Mouse (Mus musculus) thymus, postnatal 36 days (tissue): ENCODE measurements around the gene 1700003E16Rik.

Experiments
- DNase-seq, 2 experiments: peaks; one replicate each; pipeline ENCODE4 v3.0.0; 2022; ENCODE audit warnings: mixed read lengths in 2 of 2

Gene 1700003E16Rik

GRCm38 (mm10) chr6:83161442-83161841, 5.2 kb downstream of the 1700003E16Rik start:
- no peak for DNase-seq

GRCm38 (mm10) chr6:83161921-83162641, 5.9 kb downstream of the 1700003E16Rik start:
- DNase-seq, result peak in 1 of 2 experiments; percentile 23

- peak; percentile 41 to 43 for DNase-seq
Observed at GRCm38 (mm10) chr6:83162701-83163100, 6.5 kb downstream of the 1700003E16Rik start.

- no peak for DNase-seq
Observed at GRCm38 (mm10) chr6:83165026-83165606, 8.9 kb downstream of the 1700003E16Rik start.

GRCm38 (mm10) chr6:83165607-83166242, 9.5 kb downstream of the 1700003E16Rik start, which contains the start of gene Dctn1:
Gene Dctn1 (plus strand): TSS chr6:83165920.
- peak; percentile 92 to 93 for DNase-seq

GRCm38 (mm10) chr6:83166243-83166630, 10.0 kb downstream of the 1700003E16Rik start:
- DNase-seq, result no peak

- no peak for DNase-seq
Observed at GRCm38 (mm10) chr6:83169872-83170271, 13.7 kb downstream of the 1700003E16Rik start.

- no peak for DNase-seq
Observed at GRCm38 (mm10) chr6:83171063-83171462, 14.9 kb downstream of the 1700003E16Rik start.

- DNase-seq, result no peak
Observed at GRCm38 (mm10) chr6:83172240-83172920, 16.2 kb downstream of the 1700003E16Rik start.

- DNase-seq, result no peak
Observed at GRCm38 (mm10) chr6:83175996-83176395, 19.8 kb downstream of the 1700003E16Rik start.

- DNase-seq, result no peak
Observed at GRCm38 (mm10) chr6:83179390-83180117, 23.4 kb downstream of the 1700003E16Rik start.

GRCm38 (mm10) chr6:83180605-83181004, 24.4 kb downstream of the 1700003E16Rik start:
- DNase-seq, result no peak

- DNase-seq, result no peak
Observed at GRCm38 (mm10) chr6:83184858-83185435, 28.7 kb downstream of the 1700003E16Rik start.

- DNase-seq, result peak; percentile 36 to 63
Observed at GRCm38 (mm10) chr6:83185895-83186861, 30.0 kb downstream of the 1700003E16Rik start.

GRCm38 (mm10) chr6:83186946-83187345, 30.7 kb downstream of the 1700003E16Rik start:
- DNase-seq, result no peak

- DNase-seq, result peak; percentile 22 to 44
Observed at GRCm38 (mm10) chr6:83193571-83193970, 37.4 kb downstream of the 1700003E16Rik start.

- DNase-seq, result no peak
Observed at GRCm38 (mm10) chr6:83197345-83198004, 41.3 kb downstream of the 1700003E16Rik start.

- DNase-seq, result no peak
Observed at GRCm38 (mm10) chr6:83203320-83203719, 47.1 kb downstream of the 1700003E16Rik start.

- DNase-seq, result no peak
Observed at GRCm38 (mm10) chr6:83205851-83206250, 49.6 kb downstream of the 1700003E16Rik start.

- no peak for DNase-seq
Observed at GRCm38 (mm10) chr6:83206321-83206720, 50.1 kb downstream of the 1700003E16Rik start.
